Mouse (Mus musculus): ENCODE measurements at regions not wholly inside any gene's neighbourhood (a gene's known extent, or its start where the extent isn't known, plus 50 kb on each side); places are given as distances from the start of the nearest gene placed in this dataset.
A peak's percentile ranks its signal among the peaks of the same experiment; 100 is the strongest.

DNA sequence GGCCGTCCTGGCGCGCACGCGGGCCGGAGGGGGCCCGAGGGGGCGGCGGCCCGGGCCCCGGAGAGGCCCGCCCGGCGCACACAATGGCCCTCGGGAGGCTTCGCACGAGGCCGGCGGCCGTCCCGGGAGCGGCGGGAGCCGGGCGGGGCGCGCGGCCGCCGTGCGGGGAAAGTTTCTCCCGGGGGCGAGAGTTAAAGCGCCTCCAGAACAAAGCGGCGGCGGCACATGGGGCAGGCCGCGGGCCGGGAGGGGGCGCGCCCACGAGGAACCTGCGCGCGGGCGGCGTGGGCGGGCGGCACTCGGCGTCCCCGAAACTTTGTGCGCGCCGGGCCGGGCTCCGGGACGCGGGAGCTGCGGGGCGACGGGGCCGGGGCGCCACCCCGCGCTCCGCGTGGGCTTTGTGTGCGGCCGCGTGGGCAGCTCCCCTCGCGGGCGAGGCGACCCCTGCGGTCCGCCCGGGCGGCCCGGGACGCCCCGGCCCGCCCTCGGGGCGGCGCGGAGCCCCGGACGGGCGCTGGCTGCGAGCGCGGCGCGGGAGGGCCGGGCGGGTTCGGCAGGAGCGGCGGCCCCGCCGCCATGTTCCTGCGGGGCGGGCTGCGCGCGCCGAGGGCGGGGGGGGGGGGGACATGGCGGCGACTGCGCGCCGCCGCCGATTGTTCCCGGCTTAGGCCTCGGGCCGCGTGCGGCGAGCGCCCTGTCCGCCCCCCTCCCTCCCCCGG, 50.5 kb upstream of the Gpc5 start:
- ATAC-seq (ENCODE audit: insufficient read depth), result peak; percentile 45
- peaks cover 30% of the 10 kb centered on the region for H3K4me1 ChIP-seq (replicated peaks)

DNA sequence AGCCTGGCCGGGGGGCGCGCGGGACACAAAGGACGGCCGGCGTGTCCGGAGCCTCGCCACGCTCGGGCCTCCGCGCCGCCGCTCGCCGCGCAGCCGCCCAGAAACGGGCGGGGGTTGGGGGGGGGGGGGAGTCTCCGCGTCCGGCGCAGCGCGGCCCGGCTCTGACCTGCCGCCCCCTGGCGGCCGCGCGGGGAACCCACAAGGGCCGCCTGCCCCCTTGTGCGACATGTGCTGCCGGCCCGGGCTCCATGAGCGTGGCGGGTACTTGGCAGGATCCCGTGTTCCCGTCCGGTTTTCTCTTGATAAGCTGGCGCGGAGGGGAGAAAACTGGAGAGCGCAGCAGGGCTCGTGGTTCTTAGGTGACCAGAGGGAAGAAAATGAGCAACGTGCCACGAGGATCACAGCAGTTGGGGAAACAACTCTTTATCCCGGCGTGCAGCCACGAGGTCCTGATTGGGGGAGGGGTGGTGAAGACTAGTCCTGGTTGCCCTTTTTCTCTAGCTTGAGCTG, 49.9 kb upstream of the Gpc5 start:
- Histone ChIP-seq H3K4me1 (replicated peaks) (peaks cover 30% of the 10 kb centered on the region), H3K4me2 (peak overlapping the region; percentile 96), H3K27ac (replicated peaks) (peak overlapping the region; percentile 87), H3K9ac (peak overlapping the region; percentile 83), H3K36me3 (replicated peaks) (peaks cover 38% of the 10 kb centered on the region), H3K9me3 (replicated peaks) (no peaks in the 10 kb centered on the region), H3K27me3 (peaks cover 5% of the 10 kb centered on the region; the same call in 1 of the 2 replicates), H3K4me3 (replicated peaks) (peak overlapping the region; percentile 82)
- peak; percentile 65 for ATAC-seq (ENCODE audit: insufficient read depth)
- WGBS (ENCODE audit: insufficient replicate concordance), result under 1% methylated on average over 42 of the region's 51 CpGs

More for the DNA sequence above, 50.5 kb upstream of the Gpc5 start:
- Histone ChIP-seq H3K9me3 (replicated peaks) (no peaks in the 10 kb centered on the region), H3K36me3 (replicated peaks) (peaks cover 32% of the 10 kb centered on the region), H3K4me2 (peak overlapping the region; percentile 96), H3K27me3 (peaks cover 5% of the 10 kb centered on the region; the same call in 1 of the 2 replicates), H3K9ac (peak overlapping the region; percentile 83), H3K4me3 (replicated peaks) (peak overlapping the region; percentile 82), H3K27ac (replicated peaks) (peak overlapping the region; percentile 87)
- 0% methylated on average over 81 of the region's 126 CpGs for WGBS (ENCODE audit: insufficient replicate concordance)
